Mouse (Mus musculus) forebrain, embryonic 10.5 days (tissue): ENCODE results near the gene Smarcd2. TPM values are rescaled to one million over a fixed set of nuclear protein-coding genes. Genes with fewer than 3 reads are reported as not detected.

Experiments used
- polyA plus RNA-seq: library from polyadenylated mRNA; unstranded; fragments of >200 nt; fragmentation: Nextera tagmentation; extraction: Ambion mirVana; gene quantifications from 2 replicates; pipeline ENCODE4 v1.2.1, GENCODE M21; 2016

The Smarcd2 gene
- polyA plus RNA-seq, 1 experiment from 2014 or later = 20.7 TPM

Other genes starting within 250 kb of the Smarcd2 start
- 84.0 and 87.1 TPM in 2 replicates for gene Dcaf7, start 236.1 kb downstream of the Smarcd2 start, polyA plus RNA-seq
- 15.1 and 15.4 TPM in 2 replicates for gene Taco1, start 206.9 kb downstream of the Smarcd2 start, polyA plus RNA-seq
- gene Map3k3, start 188.4 kb downstream of the Smarcd2 start, polyA plus RNA-seq = 16.1 and 18.2 TPM in 2 replicates
- 0.82 TPM in 1 of 2 replicates, not detected in the other for gene Gm10840, start 112.1 kb downstream of the Smarcd2 start, polyA plus RNA-seq
- gene Limd2, start 112.1 kb downstream of the Smarcd2 start, polyA plus RNA-seq = 364 and 375 TPM in 2 replicates
- gene Strada, start 70.8 kb downstream of the Smarcd2 start, polyA plus RNA-seq = 41.4 and 41.9 TPM in 2 replicates
- gene Ccdc47, start 56.6 kb downstream of the Smarcd2 start, polyA plus RNA-seq = 77.3 and 77.4 TPM in 2 replicates
- gene Ddx42, start 56.0 kb downstream of the Smarcd2 start, polyA plus RNA-seq = 105 and 109 TPM in 2 replicates
- 101 and 102 TPM in 2 replicates for gene Ftsj3, start 16.9 kb downstream of the Smarcd2 start, polyA plus RNA-seq
- 431 and 435 TPM in 2 replicates for gene Psmc5, start 16.8 kb downstream of the Smarcd2 start, polyA plus RNA-seq
- 0.15 TPM in 2 replicates for gene Tcam1, start 3.7 kb upstream of the Smarcd2 start, polyA plus RNA-seq
- gene Gh, start 28.9 kb upstream of the Smarcd2 start, polyA plus RNA-seq = not detected in 2 replicates
- gene Cd79b, start 41.8 kb upstream of the Smarcd2 start, polyA plus RNA-seq = 0.82 and 1.2 TPM in 2 replicates
- 0.07 TPM in 1 of 2 replicates, not detected in the other for gene Scn4a, start 80.3 kb upstream of the Smarcd2 start, polyA plus RNA-seq
- not detected in 2 replicates for gene Prr29, start 92.5 kb upstream of the Smarcd2 start, polyA plus RNA-seq
- gene Icam2, start 115.1 kb upstream of the Smarcd2 start, polyA plus RNA-seq = 14.8 and 17.5 TPM in 2 replicates
- 4.6 and 5.3 TPM in 2 replicates for gene Ern1, start 214.9 kb upstream of the Smarcd2 start, polyA plus RNA-seq